28 mouse cellular contexts compared by ENCODE assay signal in genomic region chr4:9003891-9004290, GRCm38 (mm10).
"Had no signal": no experiment of that assay in that cellular context is flagged by ENCODE, and none has a peak within 500 bp of the region (broad histone marks: within the 10 kb centered on the region; RNA-seq: fewer than 3 reads in every experiment).

No protein-coding gene starts in this region.

- H3K9ac ChIP-seq: embryonic facial prominence, embryonic 12.5 days; embryonic facial prominence, embryonic 13.5 days; embryonic facial prominence, embryonic 15.5 days; forebrain, embryonic 12.5 days; forebrain, embryonic 15.5 days; forebrain, postnatal 0 days had no signal

- H3K4me2 ChIP-seq: embryonic facial prominence, embryonic 12.5 days; embryonic facial prominence, embryonic 13.5 days; embryonic facial prominence, embryonic 15.5 days; forebrain, embryonic 12.5 days; forebrain, embryonic 15.5 days; heart, embryonic 11.5 days had no signal

- ATAC-seq: forebrain, embryonic 14.5 days; forebrain, embryonic 15.5 days; forebrain, embryonic 16.5 days; forebrain, postnatal 0 days had no signal

- H3K9me3 ChIP-seq: embryonic facial prominence, embryonic 10.5 days; embryonic facial prominence, embryonic 12.5 days; embryonic facial prominence, embryonic 13.5 days; embryonic facial prominence, embryonic 15.5 days; forebrain, embryonic 10.5 days; forebrain, embryonic 12.5 days; forebrain, embryonic 15.5 days; heart, embryonic 10.5 days had no signal

- H3K27me3 ChIP-seq: embryonic facial prominence, embryonic 12.5 days; embryonic facial prominence, embryonic 15.5 days; forebrain, embryonic 12.5 days; forebrain, embryonic 15.5 days had no signal

- H3K4me1 ChIP-seq: embryonic facial prominence, embryonic 12.5 days; embryonic facial prominence, embryonic 13.5 days; embryonic facial prominence, embryonic 15.5 days had no signal

- H3K4me3 ChIP-seq: embryonic facial prominence, embryonic 10.5 days; embryonic facial prominence, embryonic 12.5 days; embryonic facial prominence, embryonic 13.5 days; embryonic facial prominence, embryonic 15.5 days; erythroblast, embryonic 14.5 days; forebrain, embryonic 10.5 days; forebrain, embryonic 12.5 days; forebrain, embryonic 15.5 days; gastrocnemius, adult 2 months; heart, adult 2 months; heart, embryonic 10.5 days had no signal

- DNase-seq: cerebellum, adult 9-10 months; cerebellum, adult 9-11 months; cerebellum, postnatal 10 days; cerebellum, postnatal 14 days; cerebellum, postnatal 25 days; cerebellum, postnatal 36 days; embryo, embryonic 11 days; forebrain, postnatal 0 days; gastrocnemius, adult 2 months; gastrocnemius, postnatal 10 days; gastrocnemius, postnatal 14 days; gastrocnemius, postnatal 25 days; gastrocnemius, postnatal 36 days; heart, adult 11 months; heart, adult 18-20 months; heart, adult 2 months had no signal

- H3K27ac ChIP-seq: embryonic facial prominence, embryonic 10.5 days; embryonic facial prominence, embryonic 12.5 days; embryonic facial prominence, embryonic 13.5 days; embryonic facial prominence, embryonic 15.5 days; forebrain, embryonic 10.5 days; forebrain, embryonic 12.5 days; forebrain, embryonic 15.5 days; gastrocnemius, adult 2 months; heart, adult 2 months; heart, embryonic 10.5 days had no signal

- H3K36me3 ChIP-seq: embryonic facial prominence, embryonic 10.5 days; embryonic facial prominence, embryonic 12.5 days; embryonic facial prominence, embryonic 13.5 days; embryonic facial prominence, embryonic 15.5 days; forebrain, embryonic 10.5 days; forebrain, embryonic 12.5 days; forebrain, embryonic 15.5 days; heart, embryonic 10.5 days had no signal
